Mouse (Mus musculus) retina, postnatal 7 days (tissue): Measurements from ENCODE around the gene Olfr301.

Source experiments
- DNase-seq: peaks from one replicate; pipeline ENCODE4 v3.0.0-alpha.2; 2012; ENCODE audit warnings: low read depth, low spot score

The Olfr301 gene

GRCm38 (mm10) chr7:86403546-86403945 is at the start of gene Olfr301:
Olfr301 (plus strand) TSS chr7:86403846.
- no peak for DNase-seq

- DNase-seq = no peak
Observed at GRCm38 (mm10) chr7:86366828-86367227, 36.8 kb upstream of the Olfr301 start, which contains the start of gene Olfr305. Olfr305 (minus strand) TSS chr7:86366928.

DNA sequence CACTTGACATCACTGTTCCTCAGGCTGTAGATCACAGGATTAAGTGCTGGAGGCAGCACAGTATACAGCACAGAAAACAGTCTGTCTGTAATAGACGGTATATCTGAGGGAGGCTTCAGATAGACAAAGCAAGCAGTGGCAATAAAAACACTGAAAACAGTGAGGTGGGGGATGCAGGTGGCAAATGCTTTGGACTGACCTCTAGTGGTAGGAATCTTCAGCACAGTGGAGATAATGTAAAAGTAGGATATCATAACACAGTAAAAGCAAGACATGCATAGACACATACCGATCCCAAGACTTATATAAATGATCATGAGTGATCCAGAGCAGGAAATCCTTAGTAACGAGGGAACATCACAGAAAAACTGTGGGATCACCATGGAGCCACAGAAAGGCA is 17.9 kb upstream of the Olfr301 start:
- DNase-seq = no peak

- no peak for DNase-seq
Observed at GRCm38 (mm10) chr7:86386558-86386957, 17.1 kb upstream of the Olfr301 start, which contains the start of gene Olfr304. Olfr304 (minus strand) TSS chr7:86386658.

DNA sequence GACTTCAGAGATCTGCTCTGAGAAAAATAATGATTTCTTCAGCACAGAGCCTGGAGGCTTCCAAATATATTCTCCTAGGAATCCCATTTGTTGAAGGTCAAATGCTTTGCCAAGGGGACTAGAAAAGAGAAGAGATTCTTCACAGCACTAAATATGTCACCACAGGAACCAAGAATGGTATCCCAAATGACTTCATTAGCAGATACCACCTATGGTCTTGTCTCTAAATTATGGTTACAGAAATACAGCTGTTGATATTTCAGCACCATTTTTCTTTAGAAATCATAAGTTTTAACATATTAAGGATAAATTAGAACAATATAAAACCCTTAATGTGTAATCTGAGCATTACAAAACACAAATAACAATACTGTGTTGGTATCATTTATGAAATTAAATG is 6.0 kb upstream of the Olfr301 start, which contains the start of gene Olfr303:
TSS of gene Olfr303 (minus strand) at position 101 of the 400 bp plus-strand sequence.
- DNase-seq = no peak

- DNase-seq = no peak
Observed at GRCm38 (mm10) chr7:86459621-86460020, 56.0 kb downstream of the Olfr301 start, which contains the start of gene Olfr299. Olfr299 (plus strand) TSS chr7:86459921.
